Mouse (Mus musculus) heart, embryonic 10.5 days (tissue): ENCODE results near the gene Smc4. TPM values are rescaled to one million over a fixed set of nuclear protein-coding genes. Genes with fewer than 3 reads are reported as not detected.
"Not testable (repeated sequence)": the region's sequence is repeated elsewhere in the genome, so short reads cannot be mapped to it uniquely, and the experiment has no call there.

Source experiments
- DNase-seq: peaks from one replicate; pipeline ENCODE4 v3.0.0-alpha.2; 2017; ENCODE audit warnings: low spot score
- H3K27ac ChIP-seq: fragments of 300-500 bp; sonication (generic); 2 replicates; pipeline ENCODE4 v1.5.1; 2016; ENCODE audit warnings: mild to moderate bottlenecking
- H3K27me3 ChIP-seq: fragments of 300-500 bp; sonication (generic); 2 replicates; pipeline ENCODE4 v1.6.1; 2016; ENCODE audit warnings: mild to moderate bottlenecking; ENCODE audit not compliant: poor library complexity, insufficient read depth, severe bottlenecking
- H3K36me3 ChIP-seq: fragments of 300-500 bp; sonication (generic); 2 replicates; pipeline ENCODE4 v1.6.1; 2016; ENCODE audit warnings: mild to moderate bottlenecking, moderate library complexity
- H3K4me1 ChIP-seq: fragments of 300-500 bp; sonication (generic); 2 replicates; pipeline ENCODE4 v1.6.1; 2016; ENCODE audit warnings: mild to moderate bottlenecking
- H3K4me3 ChIP-seq: fragments of 300-500 bp; sonication (generic); 2 replicates; pipeline ENCODE4 v1.5.1; 2016; ENCODE audit warnings: mild to moderate bottlenecking, moderate library complexity
- H3K9me3 ChIP-seq: fragments of 300-500 bp; sonication (generic); 2 replicates; pipeline ENCODE4 v1.6.1; 2016; ENCODE audit warnings: mild to moderate bottlenecking, moderate library complexity
- WGBS: fragments of 180-500 bp; shearing (Covaris S2); methylation state at CpG from one replicate; pipeline ENCODE4 v1.1.7; 2016; 5-methylcytosine and 5-hydroxymethylcytosine counted together
- polyA plus RNA-seq: library from polyadenylated mRNA; unstranded; fragments of >200 nt; fragmentation: Nextera tagmentation; extraction: Ambion mirVana; gene quantifications from 2 replicates; pipeline ENCODE4 v1.2.1, GENCODE M21; 2016

Gene Smc4
- polyA plus RNA-seq, 1 experiment from 2014 or later, result 161 TPM

GRCm38 (mm10) chr3:68979187-68979586 is 25.4 kb upstream of the Smc4 start:
- WGBS, result 77% methylated on average over 10 of the region's 10 CpGs
- no peaks in the 10 kb centered on the region for H3K9me3 ChIP-seq
- DNase-seq, result no peak

DNA sequence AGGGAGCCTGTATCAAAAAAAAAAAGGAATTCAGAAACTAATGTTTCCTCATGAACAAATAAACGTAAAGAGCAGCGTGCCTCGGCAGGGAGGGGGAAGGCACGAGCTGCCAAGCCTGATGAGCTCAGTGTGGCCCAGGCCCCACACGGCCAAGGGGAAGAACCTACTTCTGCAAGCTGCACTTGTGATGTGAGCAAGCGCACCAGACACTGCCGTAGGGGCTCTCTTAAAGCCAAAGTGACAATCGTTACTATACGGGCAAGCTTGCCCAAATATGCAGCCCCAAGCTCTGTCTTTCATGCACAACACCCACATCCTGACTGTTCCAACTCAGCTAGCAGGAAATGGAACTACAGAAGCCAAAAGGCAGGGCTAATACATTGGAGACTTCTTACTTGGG is 23.6 kb upstream of the Smc4 start:
- Histone ChIP-seq H3K4me1 (peaks cover 13% of the 10 kb centered on the region), H3K27me3 (no peaks in the 10 kb centered on the region), H3K4me3 (no peak overlapping the region), H3K36me3 (0 out of 2 replicates have a peak, but pooled peaks cover 2% of the 10 kb centered on the region), H3K27ac (no peak overlapping the region), H3K9me3 (no peaks in the 10 kb centered on the region)
- no peak for DNase-seq
- 81% methylated on average over 9 of the region's 9 CpGs for WGBS

More at GRCm38 (mm10) chr3:68979187-68979586, 25.4 kb upstream of the Smc4 start:
- no peaks in the 10 kb centered on the region for H3K27me3 ChIP-seq
- H3K36me3 ChIP-seq, result 0 out of 2 replicates have a peak, but pooled peaks cover 2% of the 10 kb centered on the region
- peaks cover 21% of the 10 kb centered on the region for H3K4me1 ChIP-seq
- H3K27ac ChIP-seq, result no peak overlapping the region
- H3K4me3 ChIP-seq, result no peak overlapping the region

- no peak overlapping the region for H3K27ac ChIP-seq
- H3K4me3 ChIP-seq, result no peak overlapping the region
- H3K27me3 ChIP-seq, result no peaks in the 10 kb centered on the region
- H3K36me3 ChIP-seq, result peaks cover 6% of the 10 kb centered on the region
- no peaks in the 10 kb centered on the region for H3K4me1 ChIP-seq
- WGBS, result 87% methylated on average over 2 of the region's 2 CpGs
- no peak for DNase-seq
- H3K9me3 ChIP-seq, result no peaks in the 10 kb centered on the region
Observed at GRCm38 (mm10) chr3:68986550-68986949, 18.0 kb upstream of the Smc4 start.

DNA sequence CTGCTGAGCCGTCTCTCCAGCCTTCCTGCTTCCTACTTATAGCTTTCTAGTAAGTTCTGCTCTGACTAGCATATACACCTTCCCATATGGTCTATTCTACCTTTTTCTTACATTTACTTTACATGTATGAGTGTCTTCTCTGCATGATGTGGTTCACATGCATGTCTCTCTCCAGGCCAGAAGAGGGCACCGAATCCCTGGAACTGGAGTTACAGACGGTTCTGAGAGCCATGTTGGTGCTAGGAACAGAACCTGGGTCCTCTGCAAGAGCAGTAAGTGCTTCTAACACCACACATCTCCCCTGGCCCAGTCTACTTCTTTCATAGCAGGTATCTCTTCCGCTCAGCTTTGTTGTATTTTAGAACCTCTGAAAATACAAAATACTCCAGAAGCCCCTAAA is 1.8 kb upstream of the Smc4 start:
- 83% methylated on average over 4 of the region's 4 CpGs for WGBS
- Histone ChIP-seq H3K36me3 (peaks cover 3% of the 10 kb centered on the region; the same call in 1 of the 2 replicates), H3K4me1 (peaks cover 6% of the 10 kb centered on the region; the same call in 1 of the 2 replicates), H3K4me3 (no peak overlapping the region), H3K27me3 (no peaks in the 10 kb centered on the region), H3K9me3 (no peaks in the 10 kb centered on the region), H3K27ac (no peak overlapping the region)
- DNase-seq, result no peak

- peak overlapping the region; percentile 95 for H3K27ac ChIP-seq
Observed at GRCm38 (mm10) chr3:69004055-69004436, 492 bp upstream of the Smc4 start.

DNA sequence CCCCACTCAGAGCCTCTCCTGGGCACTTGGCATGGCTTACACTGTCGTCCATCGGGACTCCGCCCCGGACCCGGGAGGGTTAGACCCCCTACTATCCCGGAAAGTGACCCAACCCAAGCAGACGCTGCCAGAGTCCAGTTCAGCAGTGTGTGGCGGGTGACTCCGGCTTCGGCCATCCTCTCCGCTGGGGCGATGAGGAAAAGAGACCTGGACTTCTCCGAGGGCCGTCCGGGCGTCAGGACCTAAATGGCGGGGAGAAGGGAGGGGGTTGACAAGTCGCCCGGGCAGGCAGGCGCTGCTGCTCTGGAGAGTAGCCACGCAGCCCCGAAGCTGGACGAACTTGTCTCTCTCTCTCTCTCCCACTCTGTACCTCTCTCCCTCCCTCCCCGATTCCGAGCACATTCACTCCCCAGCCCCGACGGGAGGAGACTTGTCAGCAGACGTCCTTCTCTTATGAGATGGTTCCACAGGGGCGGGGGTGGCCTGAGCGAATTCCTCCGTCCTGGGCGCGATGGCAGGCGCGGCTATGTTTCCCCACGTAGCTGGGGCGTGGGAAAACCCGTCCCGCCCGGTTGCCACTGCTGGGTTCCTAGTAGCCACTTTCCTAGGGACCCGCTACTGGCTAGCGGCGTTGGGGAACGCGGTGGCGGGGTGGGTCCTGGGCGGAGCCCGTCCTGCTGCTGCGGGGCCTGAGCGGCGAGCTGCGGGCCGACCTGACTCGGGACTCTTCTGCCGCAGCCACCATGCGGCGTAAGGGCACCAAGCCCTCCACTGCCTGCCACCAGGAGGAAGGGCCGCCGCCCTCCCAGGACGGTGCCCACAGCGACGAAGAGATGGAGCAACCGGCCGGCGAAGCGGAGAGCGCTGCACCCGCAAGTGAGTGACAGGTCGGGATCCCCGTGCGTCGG is 1.1 kb downstream of the Smc4 start:
- Histone ChIP-seq H3K4me1 (peaks cover 6% of the 10 kb centered on the region; the same call in 1 of the 2 replicates), H3K4me3 (peak overlapping the region; percentile 89), H3K27me3 (no peaks in the 10 kb centered on the region), H3K36me3 (peaks cover 12% of the 10 kb centered on the region; the same call in 1 of the 2 replicates), H3K27ac (peak overlapping the region; percentile 95), H3K9me3 (no peaks in the 10 kb centered on the region)
- DNase-seq, result peak; percentile 92
- under 1% methylated on average over 71 of the region's 72 CpGs for WGBS

More at GRCm38 (mm10) chr3:69004055-69004436, 492 bp upstream of the Smc4 start:
- Histone ChIP-seq H3K4me3 (peak overlapping the region; percentile 89), H3K9me3 (no peaks in the 10 kb centered on the region), H3K27me3 (no peaks in the 10 kb centered on the region), H3K36me3 (peaks cover 3% of the 10 kb centered on the region; the same call in 1 of the 2 replicates), H3K4me1 (peaks cover 6% of the 10 kb centered on the region; the same call in 1 of the 2 replicates)
- DNase-seq, result no peak
- WGBS, result 3% methylated on average over 7 of the region's 7 CpGs

DNA sequence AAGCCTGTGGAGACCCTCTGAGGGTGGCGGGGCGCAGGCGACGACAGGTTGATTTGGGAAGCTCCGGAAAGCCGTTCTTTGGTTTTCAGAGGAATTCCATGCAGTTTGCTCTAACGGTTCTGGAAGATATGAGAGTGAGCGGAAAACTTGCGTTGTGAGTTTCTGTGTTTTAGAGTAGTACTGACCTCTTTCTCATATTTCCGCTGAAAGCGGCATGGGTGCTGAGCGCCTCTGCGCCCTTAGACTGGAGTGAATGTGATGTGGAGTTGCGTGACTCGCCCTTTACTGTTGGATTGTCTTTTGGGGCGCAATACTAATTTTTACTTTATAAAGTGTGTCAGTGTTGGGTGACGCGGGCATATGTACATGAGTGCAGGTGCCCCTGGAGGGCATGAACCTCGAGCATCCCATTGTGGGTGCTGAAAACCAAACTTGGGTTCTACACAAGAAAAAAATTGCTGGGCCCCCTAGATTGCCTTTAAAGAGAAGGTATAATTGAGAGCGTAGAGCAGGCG is 1.8 kb downstream of the Smc4 start:
- Histone ChIP-seq H3K27ac (peak overlapping the region; percentile 95), H3K9me3 (no peaks in the 10 kb centered on the region), H3K4me1 (peaks cover 6% of the 10 kb centered on the region; the same call in 1 of the 2 replicates), H3K36me3 (peaks cover 12% of the 10 kb centered on the region; the same call in 1 of the 2 replicates), H3K27me3 (no peaks in the 10 kb centered on the region), H3K4me3 (peak overlapping the region; percentile 89)
- DNase-seq, result no peak
- 6% methylated on average over 21 of the region's 21 CpGs for WGBS

- DNase-seq, result no peak
- no peaks in the 10 kb centered on the region for H3K9me3 ChIP-seq
- WGBS, result 57% methylated on average over 2 of the region's 2 CpGs
- H3K27ac ChIP-seq, result no peak overlapping the region
- H3K36me3 ChIP-seq, result peaks cover 26% of the 10 kb centered on the region
- peaks cover 6% of the 10 kb centered on the region; the same call in 1 of the 2 replicates for H3K4me1 ChIP-seq
- H3K27me3 ChIP-seq, result no peaks in the 10 kb centered on the region
- H3K4me3 ChIP-seq, result no peak overlapping the region
Observed at GRCm38 (mm10) chr3:69008873-69009272, 4.3 kb downstream of the Smc4 start.

- peaks cover 86% of the 10 kb centered on the region for H3K36me3 ChIP-seq
Observed at GRCm38 (mm10) chr3:69017181-69017580, 12.6 kb downstream of the Smc4 start.

GRCm38 (mm10) chr3:69018635-69019034 is 14.1 kb downstream of the Smc4 start:
- not testable (repeated sequence) for DNase-seq, H3K27ac ChIP-seq, H3K9me3 ChIP-seq, H3K27me3 ChIP-seq, H3K4me3 ChIP-seq, H3K4me1 ChIP-seq
- 90% methylated on average over 2 of the region's 2 CpGs for WGBS
- peaks cover 88% of the 10 kb centered on the region for H3K36me3 ChIP-seq

More at GRCm38 (mm10) chr3:69017181-69017580, 12.6 kb downstream of the Smc4 start:
- Histone ChIP-seq H3K4me1 (no peaks in the 10 kb centered on the region), H3K27me3 (no peaks in the 10 kb centered on the region), H3K27ac (no peak overlapping the region), H3K4me3 (no peak overlapping the region), H3K9me3 (no peaks in the 10 kb centered on the region)
- no peak for DNase-seq
- 91% methylated on average over 3 of the region's 3 CpGs for WGBS

GRCm38 (mm10) chr3:69020285-69020684 is 15.7 kb downstream of the Smc4 start:
- Histone ChIP-seq H3K36me3 (peaks cover 95% of the 10 kb centered on the region), H3K4me3 (no peak overlapping the region), H3K4me1 (no peaks in the 10 kb centered on the region), H3K27ac (no peak overlapping the region), H3K9me3 (no peaks in the 10 kb centered on the region), H3K27me3 (no peaks in the 10 kb centered on the region)
- WGBS, result 95% methylated on average over 2 of the region's 2 CpGs
- no peak for DNase-seq

GRCm38 (mm10) chr3:69020764-69021163 is 16.2 kb downstream of the Smc4 start:
- Histone ChIP-seq H3K27me3 (no peaks in the 10 kb centered on the region), H3K36me3 (peaks cover 97% of the 10 kb centered on the region)

GRCm38 (mm10) chr3:69026133-69026783 is 21.7 kb downstream of the Smc4 start:
- no peaks in the 10 kb centered on the region for H3K9me3 ChIP-seq
- WGBS, result 88% methylated on average over 1 of the region's 1 CpGs
- DNase-seq, result no peak
- no peaks in the 10 kb centered on the region for H3K27me3 ChIP-seq
- H3K4me3 ChIP-seq, result no peak overlapping the region
- H3K27ac ChIP-seq, result no peak overlapping the region
- H3K4me1 ChIP-seq, result no peaks in the 10 kb centered on the region
- peaks cover 96% of the 10 kb centered on the region for H3K36me3 ChIP-seq

More at GRCm38 (mm10) chr3:69020764-69021163, 16.2 kb downstream of the Smc4 start:
- no peaks in the 10 kb centered on the region for H3K4me1 ChIP-seq
- no peak overlapping the region for H3K4me3 ChIP-seq
- no peaks in the 10 kb centered on the region for H3K9me3 ChIP-seq
- no peak for DNase-seq
- H3K27ac ChIP-seq, result no peak overlapping the region
